Mouse (Mus musculus) ES-E14 (cell line): Measurements from ENCODE around the gene Srrd. TPM values are rescaled to one million over a fixed set of nuclear protein-coding genes. Genes with fewer than 3 reads are reported as not detected.

Experiments used
- DNase-seq: peaks from one replicate; pipeline ENCODE4 v3.0.0-alpha.2; 2013; ENCODE audit warnings: low read depth, low spot score
- H3K27ac ChIP-seq: 2 replicates; pipeline ENCODE4 v1.5.1; 2012; ENCODE audit warnings: low read depth, mild to moderate bottlenecking, low read length, moderate library complexity, mixed read lengths; ENCODE audit not compliant: poor library complexity, insufficient read depth, severe bottlenecking
- H3K36me3 ChIP-seq: 2 replicates; pipeline ENCODE4 v1.6.1; 2012; ENCODE audit warnings: mild to moderate bottlenecking, low read length, moderate library complexity, mixed read lengths; ENCODE audit not compliant: control insufficient read depth, poor library complexity, insufficient read depth, severe bottlenecking
- H3K4me1 ChIP-seq, 2 experiments: fragments of 150-350 bp in 1 of 2; sonication (generic) in 1 of 2; 2 replicates each; pipeline ENCODE4 v1.6.1; 2012; ENCODE audit warnings: low read length in 2 of 2, mild to moderate bottlenecking in 1 of 2, mixed read lengths in 1 of 2; ENCODE audit not compliant: control insufficient read depth in 2 of 2, insufficient read depth in 2 of 2, poor library complexity in 1 of 2
- H3K4me3 ChIP-seq, 2 experiments: fragments of 150-350 bp in 1 of 2; sonication (generic) in 1 of 2; 2 replicates each; pipeline ENCODE4 v1.5.1; 2012; ENCODE audit warnings: low read length in 2 of 2, low read depth in 1 of 2, mild to moderate bottlenecking in 1 of 2, mixed read lengths in 1 of 2; ENCODE audit not compliant: insufficient read depth in 1 of 2, poor library complexity in 1 of 2, severe bottlenecking in 1 of 2
- H3K9ac ChIP-seq: 2 replicates; pipeline ENCODE4 v1.6.1; 2012; ENCODE audit warnings: low read depth, mild to moderate bottlenecking, low read length, mixed read lengths; ENCODE audit not compliant: poor library complexity, insufficient read depth, severe bottlenecking
- H3K9me3 ChIP-seq: fragments of 150-350 bp; sonication (generic); 2 replicates; pipeline ENCODE4 v1.6.1; 2012; ENCODE audit warnings: low read depth, mild to moderate bottlenecking, low read length; ENCODE audit not compliant: control insufficient read depth, insufficient read depth
- CHD2 ChIP-seq: IDR thresholded peaks from 2 replicates; pipeline ENCODE4 v1.6.1; 2014; ENCODE audit warnings: mild to moderate bottlenecking, low read depth, low read length, inconsistent platforms
- HCFC1 ChIP-seq: IDR thresholded peaks from 2 replicates; pipeline ENCODE4 v1.6.1; 2012; ENCODE audit warnings: low read length, inconsistent platforms, borderline replicate concordance; ENCODE audit not compliant: insufficient read depth
- MAFK ChIP-seq: IDR thresholded peaks from 2 replicates; pipeline ENCODE4 v1.6.1; 2014; ENCODE audit warnings: mild to moderate bottlenecking, low read depth, low read length, inconsistent platforms; ENCODE audit not compliant: insufficient read depth
- ZC3H11A ChIP-seq: IDR thresholded peaks from 2 replicates; pipeline ENCODE4 v1.6.1; 2012; ENCODE audit warnings: low read depth, mild to moderate bottlenecking, inconsistent platforms, low read length, borderline replicate concordance
- ZNF384 ChIP-seq: IDR thresholded peaks from 2 replicates; pipeline ENCODE4 v1.6.1; 2012; ENCODE audit warnings: low read depth, low read length, inconsistent platforms
- in situ Hi-C, 2 experiments: fragments of 600-800 bp; cut with MboI; formaldehyde crosslinking; loops; one replicate each; pipeline ENCODE4 v1.15.1; 2025; ENCODE audit warnings: low sequenced_read_pairs in 2 of 2, inconsistent platforms in 1 of 2; ENCODE audit not compliant: unreplicated experiment in 2 of 2
- total RNA-seq: library from RNA; depleted of rRNA; stranded (reverse); fragments of 300-350 nt; gene quantifications from 2 replicates; pipeline ENCODE4 v1.2.3, GENCODE M21; 2012

The Srrd gene
- total RNA-seq, 1 experiment: 25.8 TPM

DNA sequence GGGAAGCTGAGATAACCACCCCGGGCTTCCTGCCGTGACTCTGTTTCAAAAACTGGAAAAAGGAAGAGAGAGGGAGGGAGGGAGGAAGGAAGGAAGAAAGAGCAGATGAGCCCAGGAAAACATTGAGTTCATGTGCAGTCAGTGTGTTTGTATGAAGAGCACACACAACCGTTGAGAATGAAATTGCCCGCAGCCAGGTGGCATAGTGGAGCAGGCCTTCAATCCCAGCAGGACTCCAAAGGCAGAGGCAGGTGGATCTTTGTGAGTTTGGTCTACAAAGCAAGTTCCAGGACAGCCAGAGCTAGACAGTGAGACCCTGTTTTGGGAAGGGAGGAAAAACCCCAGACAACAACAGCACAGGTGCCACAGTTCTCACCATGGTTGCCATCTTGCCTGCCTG is 24.5 kb upstream of the Srrd start:
- H3K4me1 ChIP-seq: peaks cover 0 to 3% of the 10 kb centered on the region in 2 experiments; a peak in 1 of 4 replicates
- no peak overlapping the region for H3K4me3 ChIP-seq
- H3K27ac ChIP-seq: no peak overlapping the region
- no peaks in the 10 kb centered on the region for H3K9me3 ChIP-seq
- TF ChIP-seq ZC3H11A: no peak
- no peak for TF ChIP-seq HCFC1
- TF ChIP-seq CHD2: no peak
- no peak for TF ChIP-seq MAFK
- TF ChIP-seq ZNF384: no peak
- H3K9ac ChIP-seq: no peak overlapping the region
- peaks cover 39% of the 10 kb centered on the region; the same call in 1 of the 2 replicates for H3K36me3 ChIP-seq
- in situ Hi-C loops: no loop called here
- no peak for DNase-seq

DNA sequence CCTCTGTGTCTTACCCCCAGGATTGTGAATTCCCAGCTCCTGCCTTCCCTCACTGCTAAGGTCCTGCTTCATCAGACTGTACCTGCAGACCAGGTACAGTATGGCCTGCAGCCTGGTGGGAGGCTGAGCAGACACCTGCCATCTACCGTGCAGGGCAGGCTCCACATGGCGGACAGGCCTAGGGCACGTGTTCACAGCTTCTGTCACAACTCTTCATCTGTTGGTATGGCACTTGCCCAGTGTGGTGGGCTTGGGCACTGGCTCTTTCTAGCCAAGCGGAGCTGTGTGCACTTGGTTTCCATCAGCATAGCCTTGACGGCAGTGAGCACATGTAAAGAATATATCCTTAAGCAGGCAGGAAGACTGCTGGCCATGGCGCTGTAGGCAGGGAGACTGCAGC is 24.0 kb upstream of the Srrd start:
- Histone ChIP-seq H3K27ac (no peak overlapping the region), H3K9ac (no peak overlapping the region), H3K4me1 (peaks cover 0 to 3% of the 10 kb centered on the region in 2 experiments; a peak in 1 of 4 replicates), H3K36me3 (peaks cover 36% of the 10 kb centered on the region; the same call in 1 of the 2 replicates), H3K9me3 (no peaks in the 10 kb centered on the region), H3K4me3 (no peak overlapping the region)
- TF ChIP-seq ZNF384 (no peak), MAFK (no peak), HCFC1 (no peak), CHD2 (no peak), ZC3H11A (no peak)
- DNase-seq: no peak
- in situ Hi-C loops: no loop called here

DNA sequence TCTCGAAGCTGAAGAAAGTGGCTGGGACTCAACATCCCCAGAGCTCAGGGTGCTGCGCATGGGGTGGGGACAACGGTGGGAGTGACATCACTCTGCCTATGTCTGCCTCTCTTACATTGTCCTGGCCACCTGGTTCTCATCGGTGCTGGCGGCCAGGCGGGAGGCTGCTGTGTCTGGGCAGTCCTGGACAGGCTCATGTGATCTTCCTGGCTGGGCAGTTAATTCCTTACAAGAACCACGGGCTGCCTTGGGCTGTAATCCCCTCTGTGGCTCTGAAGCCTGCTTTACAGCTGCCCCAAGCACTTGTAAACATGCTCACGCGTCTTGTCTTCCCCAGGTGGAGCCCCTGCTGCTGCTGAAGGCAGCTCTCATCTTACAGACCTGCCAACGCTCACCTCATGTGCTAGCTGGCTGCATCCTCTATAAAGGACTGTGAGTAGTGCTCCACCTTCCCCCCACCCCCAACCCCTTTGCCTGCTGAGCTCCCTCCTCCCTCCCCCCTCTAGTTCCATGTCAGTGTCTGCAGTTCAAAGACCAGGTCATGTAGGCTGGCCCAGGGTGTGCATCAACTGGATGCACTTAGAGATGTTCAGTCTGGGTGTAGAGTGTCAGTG is 21.5 kb upstream of the Srrd start:
- no peak for DNase-seq
- Histone ChIP-seq H3K9ac (no peak overlapping the region), H3K27ac (no peak overlapping the region), H3K9me3 (no peaks in the 10 kb centered on the region), H3K4me3 (no peak overlapping the region), H3K36me3 (peaks cover 22% of the 10 kb centered on the region; the same call in 1 of the 2 replicates), H3K4me1 (peaks cover 0 to 3% of the 10 kb centered on the region in 2 experiments; a peak in 1 of 4 replicates)
- TF ChIP-seq MAFK (no peak), HCFC1 (no peak), ZC3H11A (no peak), CHD2 (no peak), ZNF384 (no peak)
- in situ Hi-C loops: no loop called here

DNA sequence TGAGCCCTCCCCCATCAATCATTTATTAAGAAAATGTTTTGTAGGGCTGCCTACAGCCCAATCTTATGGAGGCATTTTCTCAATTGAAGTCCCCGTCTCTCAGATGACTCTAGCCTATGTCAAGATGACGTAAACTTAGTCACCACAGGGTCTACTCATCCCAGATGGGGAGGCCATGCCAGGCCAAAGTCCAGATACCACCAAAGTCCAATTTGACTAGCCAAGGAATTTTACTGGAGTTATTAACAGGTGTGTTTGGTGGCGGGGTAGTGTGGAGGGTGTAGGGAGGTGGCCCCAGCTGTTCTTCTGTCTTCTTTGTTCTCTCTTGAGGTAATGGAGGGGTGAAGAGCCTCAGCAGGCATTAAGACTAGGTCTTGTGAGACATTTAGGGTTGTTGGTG is 17.2 kb upstream of the Srrd start:
- peaks cover 17% of the 10 kb centered on the region; the same call in 1 of the 2 replicates for H3K36me3 ChIP-seq
- H3K9me3 ChIP-seq: no peaks in the 10 kb centered on the region
- peaks cover 2 to 6% of the 10 kb centered on the region in 2 experiments; a peak in 1 of 4 replicates for H3K4me1 ChIP-seq
- in situ Hi-C loops: no loop called here
- no peak overlapping the region for H3K4me3 ChIP-seq
- no peak overlapping the region for H3K27ac ChIP-seq
- no peak for DNase-seq
- TF ChIP-seq CHD2: no peak
- TF ChIP-seq HCFC1: no peak
- no peak overlapping the region for H3K9ac ChIP-seq

DNA sequence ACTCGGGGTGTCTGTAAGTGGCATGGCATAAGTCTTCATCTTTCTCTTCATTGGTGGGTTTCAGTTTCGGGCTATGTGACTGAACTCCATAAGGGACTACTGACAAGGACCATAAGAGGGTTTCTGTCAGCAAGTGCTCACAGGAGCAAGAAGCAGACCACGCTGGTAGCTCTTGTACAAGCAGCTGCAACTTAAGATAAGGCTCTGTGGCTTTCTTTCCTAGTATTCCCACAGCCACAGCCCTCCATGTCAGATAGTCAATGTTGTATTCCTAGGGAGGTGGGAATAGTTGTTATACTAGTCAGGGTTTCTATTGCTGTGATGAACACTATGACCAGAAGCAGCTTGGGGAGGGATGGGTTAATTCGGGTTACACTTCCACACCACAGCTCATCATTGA is 16.7 kb upstream of the Srrd start:
- in situ Hi-C loops: no loop called here
- DNase-seq: no peak
- TF ChIP-seq ZC3H11A (no peak), HCFC1 (no peak), CHD2 (no peak), MAFK (no peak), ZNF384 (no peak)
- no peaks in the 10 kb centered on the region for H3K9me3 ChIP-seq
- no peak overlapping the region for H3K9ac ChIP-seq
- peaks cover 11% of the 10 kb centered on the region; the same call in 1 of the 2 replicates for H3K36me3 ChIP-seq
- H3K27ac ChIP-seq: no peak overlapping the region
- no peak overlapping the region for H3K4me3 ChIP-seq
- peaks cover 2 to 4% of the 10 kb centered on the region in 2 experiments; a peak in 1 of 4 replicates for H3K4me1 ChIP-seq
